Mouse (Mus musculus) liver, postnatal 0 days (tissue): ENCODE data around the gene Mocs2. TPM values are rescaled to one million over a fixed set of nuclear protein-coding genes. Genes with fewer than 3 reads are reported as not detected.

Source experiments
- ATAC-seq: fragments of 200-750 bp; cut with Nextera tagmentation; 2 replicates; pipeline ENCODE4 v1.8.0; 2017; ENCODE audit warnings: mild to moderate bottlenecking, moderate library complexity
- DNase-seq: peaks from one replicate; pipeline ENCODE4 v3.0.0-alpha.2; 2016
- H3K27ac ChIP-seq: fragments of 300-500 bp; sonication (generic); 2 replicates; pipeline ENCODE4 v1.5.1; 2014; ENCODE audit warnings: antibody characterized with exemption, moderate library complexity, mild to moderate bottlenecking, low read depth
- H3K27me3 ChIP-seq: fragments of 300-500 bp; sonication (generic); 2 replicates; pipeline ENCODE4 v1.6.1; 2014; ENCODE audit warnings: low read length, control low read depth, mixed read lengths; ENCODE audit not compliant: insufficient read depth
- H3K36me3 ChIP-seq: fragments of 300-500 bp; sonication (generic); replicated peaks from 2 replicates; pipeline ENCODE4 v1.6.1; 2014; ENCODE audit warnings: mild to moderate bottlenecking, control low read depth, low read length, moderate library complexity, mixed read lengths; ENCODE audit not compliant: insufficient read depth
- H3K4me1 ChIP-seq: fragments of 300-500 bp; sonication (generic); 2 replicates; pipeline ENCODE4 v1.6.1; 2014; ENCODE audit warnings: antibody characterized with exemption, mild to moderate bottlenecking, control low read depth; ENCODE audit not compliant: insufficient read depth
- H3K4me2 ChIP-seq: fragments of 300-500 bp; sonication (generic); 2 replicates; pipeline ENCODE4 v1.6.1; 2014; ENCODE audit warnings: low read depth, mild to moderate bottlenecking, low read length, moderate library complexity, mixed read lengths
- H3K4me3 ChIP-seq: fragments of 300-500 bp; sonication (generic); 2 replicates; pipeline ENCODE4 v1.5.1; 2014; ENCODE audit warnings: low read depth, low read length
- H3K9ac ChIP-seq: fragments of 300-500 bp; sonication (generic); replicated peaks from 2 replicates; pipeline ENCODE4 v1.6.1; 2014; ENCODE audit warnings: mild to moderate bottlenecking, moderate library complexity
- H3K9me3 ChIP-seq: fragments of 300-500 bp; sonication (generic); 2 replicates; pipeline ENCODE4 v1.6.1; 2016; ENCODE audit warnings: mild to moderate bottlenecking, control low read depth, low read length, mixed read lengths
- CTCF ChIP-seq: sonication (generic); IDR thresholded peaks from 2 replicates; pipeline ENCODE4 v1.5.1; 2016; ENCODE audit warnings: antibody characterized with exemption, low read depth
- EP300 ChIP-seq: IDR thresholded peaks from 2 replicates; pipeline ENCODE4 v1.6.1; 2016; ENCODE audit warnings: antibody characterized with exemption, low read depth, mild to moderate bottlenecking
- WGBS: fragments of 180-500 bp; shearing (Covaris S2); extraction: QIAGEN DNeasy Blood & Tissue Kit; methylation state at CpG from one replicate; pipeline ENCODE4 v1.1.7; 2014; ENCODE audit not compliant: insufficient replicate concordance; 5-methylcytosine and 5-hydroxymethylcytosine counted together
- polyA plus RNA-seq: library from polyadenylated mRNA; unstranded; fragments of >200 nt; fragmentation: Nextera tagmentation; extraction: Ambion mirVana; gene quantifications from 2 replicates; pipeline ENCODE4 v1.2.1, GENCODE M21; 2015

The Mocs2 gene
- polyA plus RNA-seq, 1 experiment from 2014 or later: 181 TPM

GRCm38 (mm10) chr13:114855573-114856268 is 37.7 kb downstream of the Mocs2 start:
- Histone ChIP-seq H3K4me1 (peaks cover 7% of the 10 kb centered on the region; the same call in 1 of the 2 replicates), H3K27me3 (no peaks in the 10 kb centered on the region), H3K9ac (no peak overlapping the region), H3K4me3 (no peak overlapping the region), H3K9me3 (no peaks in the 10 kb centered on the region), H3K27ac (no peak overlapping the region), H3K4me2 (peak overlapping the region; percentile 15; the same call in 1 of the 2 replicates), H3K36me3 (no peaks in the 10 kb centered on the region)
- ATAC-seq (no peak), DNase-seq (no peak)
- TF ChIP-seq CTCF (no peak), EP300 (no peak)
- WGBS: 51% methylated on average over 15 of the region's 15 CpGs

- H3K9me3 ChIP-seq: no peaks in the 10 kb centered on the region
- H3K9ac ChIP-seq: no peak overlapping the region
- no peak for ATAC-seq
- DNase-seq: no peak
- H3K4me3 ChIP-seq: no peak overlapping the region
- WGBS: 57% methylated on average over 7 of the region's 7 CpGs
- H3K27me3 ChIP-seq: no peaks in the 10 kb centered on the region
- no peaks in the 10 kb centered on the region for H3K36me3 ChIP-seq
- no peak for TF ChIP-seq CTCF
- no peak for TF ChIP-seq EP300
- H3K4me1 ChIP-seq: peaks cover 7% of the 10 kb centered on the region; the same call in 1 of the 2 replicates
- 0 out of 2 replicates have a peak overlapping the region, but pooled peaks have one; percentile 15 for H3K4me2 ChIP-seq
- H3K27ac ChIP-seq: no peak overlapping the region
These were observed 38.2 kb downstream of the Mocs2 start for GRCm38 (mm10) chr13:114856269-114856627.

DNA sequence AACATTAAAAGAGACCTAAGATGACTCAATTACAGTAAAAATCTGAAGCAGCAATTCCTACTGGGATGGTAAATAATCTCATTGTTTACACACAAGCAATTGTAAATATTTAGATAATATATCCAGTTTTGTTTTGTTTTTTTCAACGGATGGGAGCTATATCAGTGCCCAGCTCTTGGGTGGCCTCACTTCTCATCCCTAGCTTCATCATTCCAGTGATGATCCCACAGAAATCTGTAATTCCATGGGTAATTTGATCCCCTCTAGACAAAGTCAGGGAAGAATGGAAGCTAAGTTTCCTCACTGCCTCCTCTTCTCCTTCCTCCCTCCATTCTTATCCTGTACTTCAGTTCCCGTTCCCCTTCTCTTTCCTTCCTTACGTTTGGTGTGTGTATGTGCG is 39.5 kb downstream of the Mocs2 start:
- DNase-seq (no peak), ATAC-seq (no peak)
- H3K27ac ChIP-seq: no peak overlapping the region
- H3K4me2 ChIP-seq: no peak overlapping the region
- H3K9ac ChIP-seq: no peak overlapping the region
- no peak for TF ChIP-seq CTCF
- no peaks in the 10 kb centered on the region for H3K27me3 ChIP-seq
- 0 out of 2 replicates have a peak, but pooled peaks cover 7% of the 10 kb centered on the region for H3K4me1 ChIP-seq
- WGBS: 78% methylated on average over 4 of the region's 4 CpGs
- no peaks in the 10 kb centered on the region for H3K36me3 ChIP-seq
- H3K9me3 ChIP-seq: no peaks in the 10 kb centered on the region
- no peak overlapping the region for H3K4me3 ChIP-seq

GRCm38 (mm10) chr13:114874738-114875137 is 56.7 kb downstream of the Mocs2 start:
- no peaks in the 10 kb centered on the region for H3K27me3 ChIP-seq
- H3K4me3 ChIP-seq: no peak overlapping the region
- H3K4me2 ChIP-seq: no peak overlapping the region
- no peak for TF ChIP-seq CTCF
- TF ChIP-seq EP300: no peak
- no peaks in the 10 kb centered on the region for H3K36me3 ChIP-seq
- H3K4me1 ChIP-seq: no peaks in the 10 kb centered on the region
- no peak overlapping the region for H3K9ac ChIP-seq
- DNase-seq (no peak), ATAC-seq (no peak)
- 88% methylated on average over 6 of the region's 6 CpGs for WGBS
- H3K9me3 ChIP-seq: no peaks in the 10 kb centered on the region
- H3K27ac ChIP-seq: no peak overlapping the region

DNA sequence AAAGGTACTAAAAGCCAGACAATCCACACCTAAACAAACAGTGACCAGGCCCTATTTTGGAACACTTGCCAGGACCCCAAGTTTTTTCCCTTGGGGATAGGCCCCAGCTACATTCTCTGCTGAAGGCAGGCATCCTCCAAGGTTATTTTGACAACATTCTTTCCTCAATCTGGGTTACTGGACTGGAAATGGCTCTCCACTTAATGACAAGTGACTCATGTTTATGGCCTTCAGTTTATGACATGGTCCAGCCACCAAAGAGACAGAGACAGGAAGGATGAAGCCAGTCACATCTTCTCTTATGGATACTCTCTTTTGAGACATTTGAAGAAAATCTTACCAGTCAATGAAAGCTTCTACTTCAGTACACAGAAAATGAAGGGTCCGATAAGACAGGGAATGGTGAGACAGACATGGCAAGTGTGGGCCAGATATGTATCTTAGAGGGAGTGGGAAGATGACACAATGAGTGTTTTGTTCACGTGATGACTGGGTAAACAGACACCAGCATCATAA is 58.0 kb downstream of the Mocs2 start:
- Histone ChIP-seq H3K27ac (no peak overlapping the region), H3K27me3 (no peaks in the 10 kb centered on the region), H3K4me2 (no peak overlapping the region), H3K36me3 (no peaks in the 10 kb centered on the region), H3K4me1 (no peaks in the 10 kb centered on the region), H3K9me3 (no peaks in the 10 kb centered on the region), H3K4me3 (no peak overlapping the region), H3K9ac (no peak overlapping the region)
- ATAC-seq: no peak
- no peak for DNase-seq
- no peak for TF ChIP-seq EP300
- no peak for TF ChIP-seq CTCF
- 72% methylated on average over 2 of the region's 2 CpGs for WGBS

DNA sequence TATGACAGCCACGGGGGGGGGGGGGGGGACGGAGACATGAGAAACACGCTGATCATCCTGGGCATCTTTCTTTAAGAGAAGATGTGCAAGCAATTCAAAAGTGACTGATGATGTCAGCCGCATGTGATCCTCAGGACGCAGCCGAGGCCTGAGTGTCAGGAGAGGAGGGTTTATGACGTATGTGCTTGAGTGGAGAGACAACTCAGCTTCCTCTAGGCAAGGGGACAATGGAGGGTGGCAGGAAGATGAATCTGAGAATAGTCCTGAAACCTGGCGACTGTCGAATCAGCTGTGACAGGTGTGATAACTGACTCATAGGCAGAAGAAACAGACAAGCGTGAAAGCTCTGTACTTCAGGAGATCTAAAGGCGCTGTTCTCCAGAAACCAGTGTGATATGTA is 60.6 kb downstream of the Mocs2 start:
- TF ChIP-seq CTCF: no peak
- TF ChIP-seq EP300: no peak

More for the DNA sequence above, 60.6 kb downstream of the Mocs2 start:
- Histone ChIP-seq H3K4me3 (no peak overlapping the region), H3K27ac (no peak overlapping the region), H3K4me1 (no peaks in the 10 kb centered on the region), H3K9ac (no peak overlapping the region), H3K4me2 (no peak overlapping the region), H3K27me3 (no peaks in the 10 kb centered on the region), H3K9me3 (no peaks in the 10 kb centered on the region), H3K36me3 (no peaks in the 10 kb centered on the region)
- WGBS: 82% methylated on average over 11 of the region's 11 CpGs
- ATAC-seq: no peak
- DNase-seq: no peak

Other genes starting within 250 kb of the Mocs2 start
- 0.60 and 0.79 TPM in 2 replicates for gene Itga2, start 113.9 kb downstream of the Mocs2 start, polyA plus RNA-seq